Mouse (Mus musculus) left cerebral cortex, adult 2 months (tissue): ENCODE results near the gene Cryba4. TPM values are rescaled to one million over a fixed set of nuclear protein-coding genes. Genes with fewer than 3 reads are reported as not detected.

ENCODE experiments used
- DNase-seq, 2 experiments: peaks; one replicate each; pipeline ENCODE4 v3.0.0; 2021 to 2022; ENCODE audit warnings: low spot score in 2 of 2, mixed read lengths in 1 of 2; ENCODE audit errors: extremely low spot score in 1 of 2
- H3K27ac ChIP-seq: fragments of 200-600 bp; 2 replicates; pipeline ENCODE4 v1.8.1; 2022
- H3K4me3 ChIP-seq: fragments of 200-600 bp; 2 replicates; pipeline ENCODE4 v1.8.1; 2022
- CTCF ChIP-seq: fragments of 200-600 bp; IDR thresholded peaks from 2 replicates; pipeline ENCODE4 v1.8.1; 2022; ENCODE audit warnings: antibody characterized with exemption, mild to moderate bottlenecking, moderate library complexity
- intact Hi-C: fragments of 180-260 bp; cut with DNase I; formaldehyde crosslinking; loops from one replicate; pipeline ENCODE4 v1.15.1; 2025
- total RNA-seq, 2 experiments: library from RNA; stranded (reverse); gene quantifications; 2 replicates each; pipeline ENCODE4 v1.2.3; 2021

Cryba4 gene
- total RNA-seq, 2 experiments from 2014 or later, result 0.49 TPM; not detected in 1

- no peak overlapping the region for H3K27ac ChIP-seq
- no peak overlapping the region for H3K4me3 ChIP-seq
- TF ChIP-seq CTCF, result no peak
- intact Hi-C loops, result no loop called here
- no peak for DNase-seq
These were observed 33.6 kb downstream of the Cryba4 start for GRCm38 (mm10) chr5:112218679-112219078.

DNA sequence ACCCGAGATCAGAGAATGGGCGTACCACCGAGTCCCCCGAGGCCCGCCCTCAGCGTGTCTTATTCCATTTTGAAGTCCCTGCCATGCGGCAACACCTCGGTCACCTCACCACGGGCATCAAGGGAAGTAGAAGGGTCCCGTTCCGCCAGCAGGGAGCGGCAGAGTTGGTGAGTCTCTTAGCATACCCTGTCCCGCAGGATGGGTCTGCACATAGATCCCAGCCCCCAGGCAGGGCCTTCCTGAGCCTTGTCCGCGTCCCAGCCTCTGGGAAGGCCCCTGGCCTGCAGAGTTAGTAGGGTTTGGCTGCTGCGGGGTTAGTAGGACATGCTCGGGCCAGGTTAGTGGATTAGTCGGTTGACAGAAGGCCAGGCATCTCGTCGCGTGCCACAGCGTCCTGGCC lies 35.3 kb downstream of the Cryba4 start:
- intact Hi-C loops, result no loop called here
- no peak for DNase-seq
- no peak overlapping the region; the same call in 1 of the 2 replicates for H3K27ac ChIP-seq

GRCm38 (mm10) chr5:112216335-112216734 lies 36.0 kb downstream of the Cryba4 start:
- H3K27ac ChIP-seq, result peak overlapping the region; percentile 81
- TF ChIP-seq CTCF, result no peak
- intact Hi-C loops, result no loop called here

More for the DNA sequence above, 35.3 kb downstream of the Cryba4 start:
- H3K4me3 ChIP-seq, result no peak overlapping the region
- TF ChIP-seq CTCF, result no peak; the same call in 1 of the 2 replicates

DNA sequence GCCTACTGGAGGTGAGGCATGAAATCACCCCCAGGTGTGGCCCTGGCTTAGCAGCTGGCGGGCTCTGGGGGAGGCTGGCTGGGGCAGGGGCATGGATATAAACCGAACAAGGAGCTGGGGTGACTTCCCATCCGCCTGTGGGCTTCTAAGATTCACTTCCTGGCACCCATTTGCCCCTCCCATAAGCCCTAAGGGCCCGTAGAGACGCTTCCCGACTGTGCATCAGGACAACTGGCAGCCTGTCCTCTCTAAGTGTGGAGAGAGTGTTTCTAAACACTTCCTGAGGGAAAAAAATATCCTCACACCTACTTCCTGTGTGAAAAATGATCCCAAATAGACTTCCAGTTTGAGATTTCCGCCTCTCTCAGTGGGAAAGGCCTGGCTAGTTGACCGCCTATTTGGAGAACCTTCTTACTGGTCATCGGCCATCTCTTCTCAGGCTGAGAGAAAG lies 36.5 kb downstream of the Cryba4 start:
- no peak for DNase-seq
- no peak for TF ChIP-seq CTCF
- no peak overlapping the region for H3K4me3 ChIP-seq
- peak overlapping the region; percentile 81 for H3K27ac ChIP-seq
- intact Hi-C loops, result no loop called here

More at GRCm38 (mm10) chr5:112216335-112216734, 36.0 kb downstream of the Cryba4 start:
- DNase-seq, result no peak
- H3K4me3 ChIP-seq, result no peak overlapping the region

DNA sequence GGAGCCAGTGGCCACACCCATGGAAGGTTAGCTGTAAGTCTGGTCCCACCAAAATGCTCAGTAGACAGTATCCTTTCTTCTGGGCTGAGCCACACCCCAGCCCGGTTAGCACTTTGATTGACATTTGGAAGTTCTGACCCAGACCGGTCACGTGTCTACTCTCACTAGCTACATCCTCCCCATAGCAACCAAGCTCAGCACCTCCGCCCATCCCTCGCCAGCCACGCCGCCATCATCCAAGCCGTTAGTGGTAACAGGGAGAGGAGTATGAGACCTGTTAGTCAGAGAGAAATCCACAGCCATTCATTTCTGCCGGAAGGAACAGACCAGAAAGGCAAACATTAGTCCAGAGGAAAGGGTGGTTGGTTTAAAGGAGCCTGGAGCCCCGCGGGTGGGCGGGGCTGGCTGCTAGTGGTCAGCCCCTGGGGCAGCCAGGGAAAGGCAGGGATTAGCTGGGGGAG lies 37.0 kb downstream of the Cryba4 start:
- TF ChIP-seq CTCF, result no peak
- Histone ChIP-seq H3K4me3 (no peak overlapping the region), H3K27ac (peak overlapping the region; percentile 81)
- intact Hi-C loops, result no loop called here
- DNase-seq, result peak; percentile 59 to 61

GRCm38 (mm10) chr5:112214419-112214818 lies 37.9 kb downstream of the Cryba4 start:
- peak; percentile 75 for TF ChIP-seq CTCF
- intact Hi-C loops, result loop anchor here (5.0 kb wide), 1 partner anchor 213 kb away; no protein-coding TSS in a partner anchor
- peak; percentile 68 to 73 for DNase-seq
- H3K27ac ChIP-seq, result no peak overlapping the region
- no peak overlapping the region for H3K4me3 ChIP-seq

GRCm38 (mm10) chr5:112213331-112214240 lies 38.7 kb downstream of the Cryba4 start:
- TF ChIP-seq CTCF, result no peak
- intact Hi-C loops, result loop anchor here (5.0 kb wide), 1 partner anchor 214 kb away; no protein-coding TSS in a partner anchor
- no peak for DNase-seq
- Histone ChIP-seq H3K27ac (no peak overlapping the region; the same call in 1 of the 2 replicates), H3K4me3 (no peak overlapping the region)

- no peak overlapping the region for H3K27ac ChIP-seq
- no peak for DNase-seq
- intact Hi-C loops, result loop anchor here (5.0 kb wide), 1 partner anchor 215 kb away; no protein-coding TSS in a partner anchor
These were observed 39.5 kb downstream of the Cryba4 start for GRCm38 (mm10) chr5:112212711-112213264.

GRCm38 (mm10) chr5:112211911-112212310 lies 40.4 kb downstream of the Cryba4 start:
- Histone ChIP-seq H3K4me3 (no peak overlapping the region), H3K27ac (no peak overlapping the region)
- no peak for TF ChIP-seq CTCF
- DNase-seq, result no peak
- intact Hi-C loops, result loop anchor here (5.0 kb wide), 1 partner anchor 215 kb away; no protein-coding TSS in a partner anchor

More at GRCm38 (mm10) chr5:112212711-112213264, 39.5 kb downstream of the Cryba4 start:
- TF ChIP-seq CTCF, result no peak
- H3K4me3 ChIP-seq, result no peak overlapping the region

DNA sequence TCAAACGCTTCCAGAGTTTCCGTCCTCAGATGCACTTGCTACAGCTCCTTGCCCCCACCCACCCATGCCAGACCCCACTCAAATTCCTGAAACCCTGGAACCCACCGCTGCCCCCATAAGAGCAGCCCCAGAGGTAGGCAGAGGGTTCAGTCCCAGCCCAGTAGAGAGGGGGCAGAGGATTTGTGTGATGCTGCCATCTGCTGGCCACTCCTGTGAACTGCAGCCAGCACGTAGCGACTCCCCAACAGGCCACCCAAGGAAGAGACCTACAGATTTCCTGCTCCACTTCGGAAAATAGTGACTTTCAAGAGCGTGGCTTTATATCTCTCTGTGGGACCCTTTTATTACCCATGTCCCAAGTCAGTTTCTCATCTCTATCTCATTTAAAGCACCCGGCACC lies 42.2 kb downstream of the Cryba4 start:
- intact Hi-C loops, result loop anchor here (1.0 to 5.0 kb wide), 2 partner anchors 217 to 796 kb away; no protein-coding TSS in a partner anchor
- no peak overlapping the region for H3K27ac ChIP-seq
- TF ChIP-seq CTCF, result peak; percentile 95
- peak in 1 of 2 experiments; percentile 71 for DNase-seq
- H3K4me3 ChIP-seq, result no peak overlapping the region

DNA sequence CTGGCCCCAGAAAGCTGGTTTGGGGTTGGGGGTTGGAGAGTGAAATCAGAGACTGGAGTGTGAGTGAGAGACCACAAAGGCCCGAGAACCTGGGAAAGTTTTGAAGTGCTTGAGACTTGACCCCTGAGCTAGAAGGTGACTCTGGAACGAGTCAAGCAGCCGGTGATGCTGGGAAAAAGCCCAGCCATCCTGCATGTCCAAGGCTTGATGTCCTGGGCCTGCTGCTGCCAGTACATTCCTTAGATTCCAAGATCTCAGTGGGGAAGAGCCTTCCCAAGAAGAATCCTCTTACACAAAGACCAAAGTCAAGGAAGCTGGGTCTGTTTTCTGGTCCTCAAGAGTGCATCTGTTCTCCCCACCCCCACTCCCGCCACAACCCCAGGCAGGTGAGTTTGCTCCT lies 44.0 kb downstream of the Cryba4 start:
- intact Hi-C loops, result no loop called here
- no peak for DNase-seq
- no peak overlapping the region for H3K4me3 ChIP-seq
- no peak overlapping the region for H3K27ac ChIP-seq
- TF ChIP-seq CTCF, result no peak
